Mouse (Mus musculus) hindbrain, postnatal 0 days (tissue): ENCODE data around the gene En2. TPM values are rescaled to one million over a fixed set of nuclear protein-coding genes. Genes with fewer than 3 reads are reported as not detected.

Experiments
- ATAC-seq: fragments of 200-750 bp; cut with Nextera tagmentation; 2 replicates; pipeline ENCODE4 v1.8.0; 2017; ENCODE audit warnings: mild to moderate bottlenecking, moderate TSS enrichment, moderate library complexity
- DNase-seq: peaks from one replicate; pipeline ENCODE4 v3.0.0-alpha.2; 2015; ENCODE audit warnings: low spot score
- H3K27ac ChIP-seq: fragments of 300-500 bp; sonication (generic); 2 replicates; pipeline ENCODE4 v1.5.1; 2014; ENCODE audit warnings: mild to moderate bottlenecking
- H3K27me3 ChIP-seq: fragments of 300-500 bp; sonication (generic); 2 replicates; pipeline ENCODE4 v1.6.1; 2014; ENCODE audit warnings: low read length, mixed read lengths; ENCODE audit not compliant: insufficient read depth
- H3K36me3 ChIP-seq: fragments of 300-500 bp; sonication (generic); 2 replicates; pipeline ENCODE4 v1.6.1; 2014; ENCODE audit warnings: low read length, mixed read lengths; ENCODE audit not compliant: insufficient read depth
- H3K4me1 ChIP-seq: fragments of 300-500 bp; sonication (generic); 2 replicates; pipeline ENCODE4 v1.6.1; 2014; ENCODE audit warnings: antibody characterized with exemption, low read length, mixed read lengths; ENCODE audit not compliant: insufficient read depth
- H3K4me2 ChIP-seq: fragments of 300-500 bp; sonication (generic); 2 replicates; pipeline ENCODE4 v1.6.1; 2014; ENCODE audit warnings: low read depth, mild to moderate bottlenecking, low read length, moderate library complexity, mixed read lengths
- H3K4me3 ChIP-seq: fragments of 300-500 bp; sonication (generic); 2 replicates; pipeline ENCODE4 v1.5.1; 2014; ENCODE audit warnings: low read length
- H3K9ac ChIP-seq: fragments of 300-500 bp; sonication (generic); replicated peaks from 2 replicates; pipeline ENCODE4 v1.6.1; 2014; ENCODE audit warnings: mild to moderate bottlenecking, low read length, moderate library complexity, mixed read lengths
- H3K9me3 ChIP-seq: fragments of 300-500 bp; sonication (generic); 2 replicates; pipeline ENCODE4 v1.6.1; 2016; ENCODE audit warnings: low read length, mixed read lengths
- CTCF ChIP-seq: IDR thresholded peaks from 2 replicates; pipeline ENCODE4 v1.5.1; 2016; ENCODE audit warnings: antibody characterized with exemption, control low read depth, low read depth
- WGBS: fragments of 180-500 bp; shearing (Covaris S2); extraction: QIAGEN DNeasy Blood & Tissue Kit; methylation state at CpG from one replicate; pipeline ENCODE4 v1.1.7; 2014; 5-methylcytosine and 5-hydroxymethylcytosine counted together
- polyA plus RNA-seq: library from polyadenylated mRNA; unstranded; fragments of >200 nt; fragmentation: Nextera tagmentation; extraction: Ambion mirVana; gene quantifications from 2 replicates; pipeline ENCODE4 v1.2.1, GENCODE M21; 2015
- total RNA-seq: library from RNA; depleted of rRNA; stranded (reverse); fragments of >200 nt; gene quantifications from 2 replicates; pipeline ENCODE4 v1.2.3, GENCODE M21; 2014

En2 gene
- total and polyA plus RNA-seq, 2 experiments from 2014 or later, result 1.1 to 33.8 TPM

- Histone ChIP-seq H3K4me3 (peak overlapping the region; percentile 17), H3K36me3 (no peaks in the 10 kb centered on the region), H3K4me1 (no peaks in the 10 kb centered on the region), H3K4me2 (peak overlapping the region; percentile 35), H3K27ac (peak overlapping the region; percentile 54; the same call in 1 of the 2 replicates), H3K27me3 (peaks cover 46% of the 10 kb centered on the region), H3K9me3 (no peaks in the 10 kb centered on the region), H3K9ac (no peak overlapping the region)
- DNase-seq, result peak; percentile 91
- ATAC-seq, result peak; percentile 89
- TF ChIP-seq CTCF, result peak; percentile 74
- WGBS, result 2% methylated on average over 27 of the region's 27 CpGs
These were observed 42.7 kb upstream of the En2 start for GRCm38 (mm10) chr5:28122491-28123454.

- DNase-seq (no peak), ATAC-seq (no peak)
- no peak for TF ChIP-seq CTCF
These were observed 42.1 kb upstream of the En2 start for GRCm38 (mm10) chr5:28123455-28123825.

GRCm38 (mm10) chr5:28124321-28125230 lies 40.9 kb upstream of the En2 start:
- Histone ChIP-seq H3K36me3 (no peaks in the 10 kb centered on the region), H3K4me1 (no peaks in the 10 kb centered on the region), H3K4me2 (peak overlapping the region; percentile 41; the same call in 1 of the 2 replicates), H3K9me3 (no peaks in the 10 kb centered on the region), H3K27ac (no peak overlapping the region), H3K9ac (no peak overlapping the region), H3K27me3 (peaks cover 40% of the 10 kb centered on the region), H3K4me3 (peak overlapping the region; percentile 2; the same call in 1 of the 2 replicates)
- ATAC-seq, result peak; percentile 48
- peak; percentile 38 for DNase-seq
- TF ChIP-seq CTCF, result no peak
- 6% methylated on average over 28 of the region's 28 CpGs for WGBS

More at GRCm38 (mm10) chr5:28123455-28123825, 42.1 kb upstream of the En2 start:
- H3K36me3 ChIP-seq, result no peaks in the 10 kb centered on the region
- no peaks in the 10 kb centered on the region for H3K9me3 ChIP-seq
- H3K9ac ChIP-seq, result no peak overlapping the region
- H3K27me3 ChIP-seq, result peaks cover 46% of the 10 kb centered on the region
- H3K27ac ChIP-seq, result peak overlapping the region; percentile 54; the same call in 1 of the 2 replicates
- WGBS, result 2% methylated on average over 11 of the region's 11 CpGs
- H3K4me1 ChIP-seq, result no peaks in the 10 kb centered on the region
- H3K4me3 ChIP-seq, result peak overlapping the region; percentile 17
- peak overlapping the region; percentile 35 for H3K4me2 ChIP-seq

GRCm38 (mm10) chr5:28128851-28129250 lies 36.6 kb upstream of the En2 start:
- H3K4me3 ChIP-seq, result no peak overlapping the region
- H3K27ac ChIP-seq, result no peak overlapping the region
- H3K9me3 ChIP-seq, result no peaks in the 10 kb centered on the region
- H3K4me1 ChIP-seq, result no peaks in the 10 kb centered on the region
- no peak overlapping the region for H3K4me2 ChIP-seq
- H3K36me3 ChIP-seq, result no peaks in the 10 kb centered on the region
- no peak for TF ChIP-seq CTCF
- WGBS, result 36% methylated on average over 1 of the region's 1 CpGs
- H3K27me3 ChIP-seq, result peaks cover 20% of the 10 kb centered on the region; the same call in 1 of the 2 replicates
- H3K9ac ChIP-seq, result no peak overlapping the region
- no peak for DNase-seq
- no peak for ATAC-seq

GRCm38 (mm10) chr5:28132231-28132630 lies 33.3 kb upstream of the En2 start:
- no peak for ATAC-seq
- WGBS, result 69% methylated on average over 5 of the region's 5 CpGs
- DNase-seq, result no peak

GRCm38 (mm10) chr5:28136438-28136837 lies 29.1 kb upstream of the En2 start:
- H3K27me3 ChIP-seq, result no peaks in the 10 kb centered on the region
- H3K4me2 ChIP-seq, result no peak overlapping the region
- H3K4me3 ChIP-seq, result no peak overlapping the region
- no peaks in the 10 kb centered on the region for H3K36me3 ChIP-seq
- H3K27ac ChIP-seq, result no peak overlapping the region
- no peak overlapping the region for H3K9ac ChIP-seq
- H3K4me1 ChIP-seq, result no peaks in the 10 kb centered on the region
- ATAC-seq (peak; percentile 82), DNase-seq (peak; percentile 67)
- WGBS, result 12% methylated on average over 2 of the region's 2 CpGs
- no peaks in the 10 kb centered on the region for H3K9me3 ChIP-seq
- no peak for TF ChIP-seq CTCF

More at GRCm38 (mm10) chr5:28132231-28132630, 33.3 kb upstream of the En2 start:
- Histone ChIP-seq H3K27me3 (no peaks in the 10 kb centered on the region), H3K4me1 (no peaks in the 10 kb centered on the region), H3K4me3 (no peak overlapping the region), H3K9me3 (no peaks in the 10 kb centered on the region), H3K36me3 (no peaks in the 10 kb centered on the region), H3K9ac (no peak overlapping the region), H3K27ac (no peak overlapping the region), H3K4me2 (no peak overlapping the region)
- no peak for TF ChIP-seq CTCF
